Mouse (Mus musculus): ENCODE results near the gene Lonrf2. TPM values are rescaled to one million over a fixed set of nuclear protein-coding genes. Genes with fewer than 3 reads are reported as not detected.

Gene Lonrf2
- polyA plus RNA-seq (2015; fragmentation: Illumina TruSeq; extraction: RNeasy Lipid Tissue Mini Kit (QIAGEN cat#74804); ENCODE audit: low read depth, low replicate concordance), result 62.7 TPM

DNA sequence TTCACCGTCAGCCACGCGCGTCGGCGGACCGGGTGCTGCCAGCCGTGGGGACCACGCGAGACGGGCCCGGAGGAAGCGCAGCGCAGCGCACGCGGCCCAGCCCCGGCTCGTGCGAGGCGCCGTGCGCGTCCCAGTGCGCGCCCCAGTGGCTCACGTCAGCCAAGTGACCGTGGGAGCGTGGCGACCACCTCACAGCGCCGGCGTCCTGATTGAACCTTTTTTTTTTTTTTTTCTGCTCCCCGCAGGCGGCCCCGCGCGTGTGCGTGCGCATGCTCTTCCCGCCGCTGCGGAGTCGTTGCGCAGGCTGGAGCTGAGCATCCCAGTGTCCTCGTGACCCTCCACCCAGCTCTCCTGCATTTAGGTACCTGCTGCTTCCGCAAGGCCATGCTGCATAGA, at the start of gene Lonrf2:
Lonrf2 (minus strand) TSS at position 235 of the 396 bp plus-strand sequence.

Other genes with a start within 250 kb of the Lonrf2 start
- 32.8 TPM for gene Aff3, start 171.8 kb downstream of the Lonrf2 start, polyA plus RNA-seq (2015; fragmentation: Illumina TruSeq; extraction: RNeasy Lipid Tissue Mini Kit (QIAGEN cat#74804); ENCODE audit: low read depth, low replicate concordance)
- 70.8 TPM for gene Chst10, start 61.5 kb upstream of the Lonrf2 start, polyA plus RNA-seq (2015; fragmentation: Illumina TruSeq; extraction: RNeasy Lipid Tissue Mini Kit (QIAGEN cat#74804); ENCODE audit: low read depth, low replicate concordance)
- gene Nms, start 102.4 kb upstream of the Lonrf2 start, polyA plus RNA-seq (2015; fragmentation: Illumina TruSeq; extraction: RNeasy Lipid Tissue Mini Kit (QIAGEN cat#74804); ENCODE audit: low read depth, low replicate concordance), result not detected
- 59.3 TPM for gene Pdcl3, start 148.9 kb upstream of the Lonrf2 start, polyA plus RNA-seq (2015; fragmentation: Illumina TruSeq; extraction: RNeasy Lipid Tissue Mini Kit (QIAGEN cat#74804); ENCODE audit: low read depth, low replicate concordance)

Data from brain, adult 10 weeks (tissue).